Mouse (Mus musculus) liver, adult 2 months (tissue): ENCODE results near the gene Exosc7. TPM values are rescaled to one million over a fixed set of nuclear protein-coding genes. Genes with fewer than 3 reads are reported as not detected.

ENCODE experiments used
- DNase-seq: peaks from one replicate; pipeline ENCODE4 v3.0.0-alpha.2; 2011; ENCODE audit warnings: low read depth, low spot score; ENCODE audit errors: extremely low read depth
- H3K27ac ChIP-seq: fragments of 200-500 bp; replicated peaks from 2 replicates; pipeline ENCODE4 v1.5.1; 2012; ENCODE audit warnings: low read depth, mild to moderate bottlenecking, control low read depth, inconsistent platforms, low read length; ENCODE audit not compliant: insufficient read depth
- H3K27me3 ChIP-seq: fragments of 200-500 bp; 2 replicates; pipeline ENCODE4 v1.6.1; 2012; ENCODE audit warnings: mild to moderate bottlenecking, moderate library complexity, low read length, inconsistent platforms; ENCODE audit not compliant: control insufficient read depth, insufficient read depth
- H3K36me3 ChIP-seq: fragments of 200-500 bp; 2 replicates; pipeline ENCODE4 v1.6.1; 2012; ENCODE audit warnings: low read length, inconsistent platforms; ENCODE audit not compliant: control insufficient read depth, insufficient read depth
- H3K4me1 ChIP-seq: fragments of 200-500 bp; 2 replicates; pipeline ENCODE4 v1.6.1; 2011; ENCODE audit warnings: low read length; ENCODE audit not compliant: control insufficient read depth, insufficient read depth
- H3K4me3 ChIP-seq: fragments of 200-500 bp; 2 replicates; pipeline ENCODE4 v1.5.1; 2011; ENCODE audit warnings: low read depth, mild to moderate bottlenecking, control low read depth, low read length, moderate library complexity; ENCODE audit not compliant: insufficient read depth
- H3K79me2 ChIP-seq: fragments of 200-500 bp; 2 replicates; pipeline ENCODE4 v1.6.1; 2012; ENCODE audit warnings: inconsistent platforms, mild to moderate bottlenecking, low read length, moderate library complexity; ENCODE audit not compliant: control insufficient read depth, insufficient read depth
- H3K9ac ChIP-seq: fragments of 200-500 bp; 2 replicates; pipeline ENCODE4 v1.6.1; 2012; ENCODE audit warnings: low read depth, mild to moderate bottlenecking, control low read depth, inconsistent platforms, low read length
- CTCF ChIP-seq: fragments of 200-500 bp; IDR thresholded peaks from 2 replicates; pipeline ENCODE4 v1.5.1; 2011; ENCODE audit warnings: low read depth, low read length, control low read depth
- POLR2A ChIP-seq: fragments of 200-500 bp; IDR thresholded peaks from 2 replicates; pipeline ENCODE4 v1.6.1; 2011; ENCODE audit warnings: low read length, control low read depth; ENCODE audit not compliant: insufficient read depth; ENCODE audit errors: extremely low read depth
- WGBS: fragments of 180-500 bp; shearing (Covaris S2); methylation state at CpG from one replicate; pipeline ENCODE4 v1.1.7; 2018; 5-methylcytosine and 5-hydroxymethylcytosine counted together
- polyA plus RNA-seq: library from polyadenylated mRNA; depleted of rRNA; stranded (reverse); fragments of >200 nt; gene quantifications from 2 replicates; pipeline ENCODE4 v1.2.3, GENCODE M21; 2012
- total RNA-seq: library from RNA; depleted of rRNA; stranded (reverse); fragments of >200 nt; gene quantifications from 2 replicates; pipeline ENCODE4 v1.2.3, GENCODE M21; 2014

The Exosc7 gene
- total and polyA plus RNA-seq, 2 experiments = 23.2 to 44.4 TPM

DNA sequence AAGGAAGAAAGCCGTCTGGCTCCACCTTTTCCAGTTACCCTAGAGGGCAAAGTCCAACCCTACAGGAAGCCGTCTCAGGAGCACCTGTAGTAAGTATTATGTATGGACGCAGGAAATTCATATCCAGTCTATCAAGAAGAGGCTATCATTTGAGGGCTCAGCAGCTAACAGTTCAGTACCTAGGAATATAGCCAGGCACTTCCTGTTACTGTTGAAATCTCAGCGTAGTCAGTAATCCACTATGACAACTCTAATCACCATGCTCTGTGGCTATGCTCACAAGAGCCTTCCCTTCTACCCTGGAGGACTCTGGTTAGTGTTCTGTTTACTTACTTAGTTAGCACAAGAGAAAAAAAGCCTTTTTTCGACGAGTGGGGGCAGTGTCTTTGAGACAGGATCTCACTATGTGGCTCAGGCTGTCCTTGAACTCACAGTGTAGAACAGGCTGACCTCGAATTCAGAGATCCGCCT is 1.2 kb upstream of the Exosc7 start:
- TF ChIP-seq CTCF = no peak
- TF ChIP-seq POLR2A = no peak
- H3K36me3 ChIP-seq = no peaks in the 10 kb centered on the region
- WGBS = 33% methylated on average over 8 of the region's 8 CpGs
- H3K9ac ChIP-seq = no peak overlapping the region
- H3K79me2 ChIP-seq = peaks cover 11% of the 10 kb centered on the region; the same call in 1 of the 2 replicates
- no peaks in the 10 kb centered on the region for H3K27me3 ChIP-seq
- H3K4me1 ChIP-seq = peaks cover 10% of the 10 kb centered on the region
- no peak overlapping the region for H3K27ac ChIP-seq
- peak; percentile 28 for DNase-seq
- H3K4me3 ChIP-seq = no peak overlapping the region

DNA sequence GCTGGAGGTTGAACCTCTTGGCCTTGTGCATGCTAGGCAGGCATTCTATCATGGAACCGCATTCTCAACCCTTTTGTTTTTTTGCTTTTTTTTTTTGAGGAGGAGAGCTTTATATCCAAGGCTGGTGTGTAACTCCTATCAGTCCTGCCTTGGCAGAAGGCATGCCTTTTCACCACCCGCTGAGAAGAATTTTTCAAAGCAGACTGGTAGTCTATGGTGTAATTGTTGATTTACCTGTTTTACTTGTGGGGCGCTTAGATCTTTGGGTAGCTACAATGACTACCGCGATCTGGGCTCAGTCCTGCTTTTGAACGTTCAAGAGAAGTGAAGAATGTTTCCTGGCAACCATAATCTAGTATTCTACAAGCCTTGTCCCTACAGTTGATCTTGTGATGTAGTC is 916 bp downstream of the Exosc7 start:
- peaks cover 10% of the 10 kb centered on the region for H3K4me1 ChIP-seq
- DNase-seq = peak; percentile 7
- 0 out of 2 replicates have a peak, but pooled peaks cover 2% of the 10 kb centered on the region for H3K36me3 ChIP-seq
- 38% methylated on average over 6 of the region's 6 CpGs for WGBS
- H3K79me2 ChIP-seq = peaks cover 11% of the 10 kb centered on the region; the same call in 1 of the 2 replicates
- no peaks in the 10 kb centered on the region for H3K27me3 ChIP-seq
- no peak overlapping the region for H3K9ac ChIP-seq
- no peak overlapping the region for H3K27ac ChIP-seq
- H3K4me3 ChIP-seq = no peak overlapping the region
- TF ChIP-seq POLR2A = no peak
- TF ChIP-seq CTCF = no peak

DNA sequence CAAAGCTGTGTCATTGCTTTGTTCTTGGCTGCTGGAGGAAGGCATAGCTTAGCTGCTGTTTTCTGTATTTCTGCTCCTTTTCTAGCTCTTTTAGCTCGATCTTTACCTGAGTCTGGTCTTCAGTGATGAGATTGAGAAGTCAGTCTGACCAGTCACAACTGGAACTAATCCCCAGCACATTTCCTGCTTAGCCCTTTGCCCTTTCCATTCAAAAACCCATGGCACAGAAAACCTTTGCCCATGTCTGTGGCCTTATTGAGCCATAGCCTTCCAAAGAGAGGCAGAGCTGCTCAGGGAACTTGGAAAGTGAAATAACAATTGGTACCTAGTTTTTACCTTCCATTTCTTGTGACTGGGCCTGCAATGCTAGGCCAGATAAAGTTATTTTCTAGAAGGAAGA is 2.6 kb downstream of the Exosc7 start:
- DNase-seq = peak; percentile 75
- TF ChIP-seq POLR2A (no peak), CTCF (no peak)
- peaks cover 12% of the 10 kb centered on the region for H3K36me3 ChIP-seq
- no peak overlapping the region for H3K27ac ChIP-seq
- no peaks in the 10 kb centered on the region for H3K27me3 ChIP-seq
- H3K4me1 ChIP-seq = peaks cover 10% of the 10 kb centered on the region
- H3K79me2 ChIP-seq = peaks cover 11% of the 10 kb centered on the region; the same call in 1 of the 2 replicates
- WGBS = 67% methylated on average over 1 of the region's 1 CpGs
- no peak overlapping the region for H3K4me3 ChIP-seq
- H3K9ac ChIP-seq = no peak overlapping the region

DNA sequence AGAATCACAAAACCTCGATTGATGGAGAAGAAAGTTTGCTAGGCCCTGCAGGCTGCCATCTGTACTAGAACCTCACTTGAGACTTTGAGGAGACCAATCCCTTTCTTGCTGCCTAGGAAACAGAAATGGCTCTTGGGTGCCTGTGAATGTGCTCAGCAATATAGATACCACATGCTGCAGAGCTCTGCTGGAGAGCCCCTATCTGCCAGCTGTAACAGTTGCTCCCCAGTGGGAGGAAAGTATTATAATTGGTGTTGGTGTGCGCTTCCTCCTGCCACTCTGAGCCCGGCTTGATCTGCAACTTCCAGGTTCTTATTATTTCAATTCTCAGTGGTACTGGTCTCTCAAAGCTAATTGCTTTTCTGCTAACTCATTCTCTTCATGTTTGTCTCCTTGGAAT is 10.0 kb downstream of the Exosc7 start:
- no peaks in the 10 kb centered on the region for H3K27me3 ChIP-seq
- no peak overlapping the region for H3K27ac ChIP-seq
- no peaks in the 10 kb centered on the region for H3K79me2 ChIP-seq
- no peak overlapping the region for H3K9ac ChIP-seq
- no peak for DNase-seq
- no peak overlapping the region for H3K4me3 ChIP-seq
- TF ChIP-seq POLR2A (no peak), CTCF (no peak)
- H3K4me1 ChIP-seq = peaks cover 5% of the 10 kb centered on the region
- peaks cover 36% of the 10 kb centered on the region for H3K36me3 ChIP-seq
- WGBS = 89% methylated on average over 3 of the region's 3 CpGs

DNA sequence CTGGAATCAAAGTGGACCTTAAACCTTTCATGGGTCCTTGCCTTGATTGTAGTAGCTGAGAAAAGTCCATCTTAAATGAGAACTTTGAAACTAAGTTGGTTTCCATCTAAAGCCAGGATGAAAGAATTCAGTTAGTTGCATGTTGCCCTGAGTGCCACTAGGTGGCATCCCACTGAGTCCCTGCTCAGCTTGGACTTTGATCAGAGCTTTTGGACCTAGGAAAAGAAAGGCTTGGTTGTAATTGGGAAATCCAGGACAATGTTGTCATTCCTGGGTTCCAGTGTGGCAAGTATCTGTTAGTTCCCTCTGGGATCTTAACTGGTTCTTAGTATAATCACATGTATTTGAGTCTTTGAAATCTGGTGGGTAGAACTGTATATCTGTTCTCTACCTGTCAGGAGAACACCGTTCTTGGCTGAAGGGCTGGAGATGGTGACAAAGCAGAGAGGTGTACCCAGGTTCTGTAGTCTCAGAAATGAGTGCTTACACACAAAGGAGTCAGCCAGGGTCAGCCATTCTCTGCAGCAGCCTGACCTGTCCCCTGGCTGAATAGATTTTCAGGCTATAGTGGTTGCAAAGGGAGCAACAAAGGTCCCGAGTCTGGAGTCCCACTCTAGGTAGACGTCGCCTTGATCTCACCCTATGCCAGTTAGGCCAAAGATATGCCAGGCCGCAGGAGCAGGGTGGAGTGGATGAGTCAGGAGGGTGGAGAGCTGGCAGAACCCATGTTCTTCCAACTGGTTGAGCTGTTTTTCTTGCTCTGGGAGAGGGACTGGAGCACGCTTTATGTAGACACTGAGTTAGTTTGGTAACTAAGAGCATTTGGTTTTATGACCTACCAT is 10.8 kb downstream of the Exosc7 start:
- Histone ChIP-seq H3K9ac (no peak overlapping the region), H3K27me3 (no peaks in the 10 kb centered on the region), H3K4me1 (peaks cover 5% of the 10 kb centered on the region), H3K27ac (peak overlapping the region; percentile 47), H3K79me2 (no peaks in the 10 kb centered on the region), H3K4me3 (no peak overlapping the region), H3K36me3 (peaks cover 40% of the 10 kb centered on the region)
- DNase-seq = peak; percentile 89
- peak; percentile 71 for TF ChIP-seq CTCF
- no peak for TF ChIP-seq POLR2A
- WGBS = 83% methylated on average over 6 of the region's 6 CpGs

DNA sequence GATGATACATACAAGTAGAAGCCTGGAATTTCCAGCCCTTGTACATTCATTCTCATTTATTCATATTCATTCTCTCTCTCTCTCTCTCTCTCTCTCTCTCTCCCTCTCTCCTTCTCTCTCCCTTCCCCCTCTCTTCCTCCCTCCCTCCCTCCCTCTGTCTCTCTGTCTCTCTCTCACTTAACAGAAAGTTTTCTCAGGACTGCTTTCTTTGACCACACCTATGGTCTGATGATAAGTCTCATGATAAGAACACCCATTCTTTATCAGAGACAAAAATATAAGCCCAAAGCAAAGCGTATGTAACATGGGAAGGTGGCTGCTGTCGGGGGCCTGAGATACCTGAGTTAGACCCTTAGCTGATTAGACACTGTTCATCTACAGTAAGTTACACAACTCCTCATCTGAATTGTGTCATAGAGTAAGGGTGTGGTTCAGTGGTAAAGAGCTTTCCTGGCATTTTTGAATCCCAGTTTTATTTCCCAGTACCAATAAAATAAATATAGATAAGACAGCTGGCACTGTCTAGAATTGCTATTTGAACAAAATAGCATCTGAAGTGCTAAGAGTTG is 11.5 kb downstream of the Exosc7 start:
- Histone ChIP-seq H3K36me3 (peaks cover 38% of the 10 kb centered on the region), H3K4me1 (peaks cover 5% of the 10 kb centered on the region), H3K27ac (peak overlapping the region; percentile 47; the same call in 1 of the 2 replicates), H3K9ac (no peak overlapping the region), H3K27me3 (no peaks in the 10 kb centered on the region), H3K79me2 (no peaks in the 10 kb centered on the region), H3K4me3 (no peak overlapping the region)
- DNase-seq = peak; percentile 24
- WGBS = 86% methylated on average over 2 of the region's 2 CpGs
- TF ChIP-seq CTCF (no peak), POLR2A (no peak)
